Mouse (Mus musculus): ENCODE measurements around the gene Mgam.
"Not testable (repeated sequence)": the region's sequence is repeated elsewhere in the genome, so short reads cannot be mapped to it uniquely, and the experiment has no call there.

Gene Mgam

DNA sequence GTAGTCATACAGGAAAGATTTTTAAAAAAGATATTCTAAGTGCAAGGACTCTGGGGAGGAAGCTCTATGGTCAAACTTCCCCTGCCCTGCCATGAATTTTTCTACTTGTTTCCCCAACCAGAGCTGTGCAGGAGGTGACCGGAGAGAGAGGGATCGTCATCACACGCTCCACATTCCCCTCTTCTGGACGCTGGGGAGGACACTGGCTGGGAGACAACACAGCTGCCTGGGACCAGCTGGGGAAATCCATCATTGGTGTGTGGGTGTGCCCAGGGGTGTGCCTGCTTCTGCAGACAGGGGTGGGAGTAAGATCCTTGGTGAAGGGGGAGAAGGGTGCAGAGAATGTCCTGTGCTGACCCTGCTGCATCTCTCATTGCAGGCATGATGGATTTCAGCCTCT lies 99.9 kb downstream of the Mgam start:
- in situ Hi-C loops (cut with MboI, MseI): not testable (repeated sequence)

DNA sequence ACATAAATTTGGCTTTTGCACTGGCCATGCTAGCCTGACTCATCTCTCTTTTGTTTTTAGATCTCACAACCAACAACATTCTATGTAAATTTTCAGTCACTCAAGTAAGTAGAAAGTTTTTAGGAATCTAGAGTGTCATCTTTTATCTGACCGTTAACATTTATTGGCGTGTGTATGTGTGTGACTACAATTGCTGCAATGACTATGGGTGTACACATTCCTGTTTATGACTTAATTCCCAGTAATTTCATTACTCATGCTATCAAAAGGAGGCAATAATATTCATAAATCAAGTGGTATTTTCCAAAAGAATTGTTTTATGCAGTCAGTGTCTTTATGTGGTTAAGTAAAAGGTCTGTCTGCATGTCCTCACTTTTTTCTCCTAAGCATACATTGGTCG lies 110.9 kb downstream of the Mgam start:
- in situ Hi-C loops (cut with MboI, MseI): no loop called here

DNA sequence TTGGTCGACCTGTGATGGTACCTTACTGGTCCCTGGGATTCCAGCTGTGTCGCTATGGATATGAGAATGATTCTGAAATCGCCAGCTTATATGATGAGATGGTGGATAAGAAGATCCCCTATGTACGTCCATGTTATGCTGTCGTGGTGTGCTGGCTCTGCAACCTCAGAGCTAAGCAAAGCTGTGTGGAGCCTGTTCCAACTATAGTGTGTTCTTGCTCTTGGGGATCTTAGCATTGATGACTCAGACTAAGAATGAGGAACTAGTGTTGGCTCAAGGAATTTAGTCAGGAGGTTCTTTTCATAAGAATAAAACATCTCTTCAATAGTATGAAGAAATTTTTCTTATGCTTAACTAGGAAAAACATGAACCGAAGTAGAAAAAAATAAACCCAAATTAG lies 120.4 kb downstream of the Mgam start:
- in situ Hi-C loops (cut with MboI, MseI): loop anchor here (5.0 kb wide), 1 partner anchor 37 kb away; no protein-coding TSS in a partner anchor

DNA sequence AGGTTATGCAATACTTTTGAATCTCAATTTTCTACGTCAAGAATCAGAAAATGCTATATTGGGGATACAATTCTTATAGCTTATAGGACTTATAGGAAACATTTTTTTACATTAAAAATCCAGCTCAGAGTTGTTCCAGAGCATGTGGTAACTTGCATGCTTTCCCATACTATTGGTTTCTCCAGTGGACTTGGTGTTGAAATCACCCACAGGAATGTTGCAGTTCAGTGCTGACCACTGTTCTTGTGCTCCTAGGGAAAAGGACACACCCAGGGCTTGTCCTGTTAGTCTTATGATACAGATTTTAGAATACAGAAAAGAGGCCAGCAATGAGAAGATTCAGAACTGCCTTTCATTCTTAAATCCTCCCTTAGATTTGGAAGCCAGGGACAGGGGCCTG lies 127.3 kb downstream of the Mgam start:
- in situ Hi-C loops (cut with MboI, MseI): no loop called here

DNA sequence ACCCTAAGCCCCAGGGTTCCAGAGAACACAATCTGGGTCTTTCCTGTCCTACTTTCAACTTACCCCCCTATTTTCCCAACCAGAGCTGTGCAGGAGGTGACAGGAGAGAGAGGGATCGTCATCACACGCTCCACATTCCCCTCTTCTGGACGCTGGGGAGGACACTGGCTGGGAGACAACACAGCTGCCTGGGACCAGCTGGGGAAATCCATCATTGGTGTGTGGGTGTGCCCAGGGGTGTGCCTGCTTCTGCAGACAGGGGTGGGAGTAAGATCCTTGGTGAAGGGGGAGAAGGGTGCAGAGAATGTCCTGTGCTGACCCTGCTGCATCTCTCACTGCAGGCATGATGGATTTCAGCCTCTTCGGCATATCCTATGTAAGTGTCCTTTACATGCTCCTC lies 128.7 kb downstream of the Mgam start:
- in situ Hi-C loops (cut with MboI, MseI): not testable (repeated sequence)

DNA sequence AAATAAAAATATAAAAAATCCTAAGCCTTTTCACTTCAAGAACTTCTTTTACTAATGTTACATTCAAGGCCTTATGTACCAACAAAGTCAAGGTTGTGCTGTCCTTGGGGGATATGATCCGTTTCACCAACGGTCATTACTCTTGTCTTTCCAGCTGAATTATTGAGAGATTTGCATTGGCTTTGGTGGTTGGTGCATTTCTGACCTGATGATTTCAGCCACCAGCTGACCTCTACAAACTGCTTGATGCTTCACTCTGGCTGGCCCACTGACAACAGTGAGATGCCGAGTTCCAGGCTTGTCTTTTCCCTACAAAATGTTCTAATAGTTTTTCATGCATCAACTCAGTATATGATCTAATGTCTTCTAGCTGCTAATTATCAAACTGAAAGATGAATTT lies 146.0 kb downstream of the Mgam start:
- in situ Hi-C loops (cut with MboI, MseI): no loop called here

DNA sequence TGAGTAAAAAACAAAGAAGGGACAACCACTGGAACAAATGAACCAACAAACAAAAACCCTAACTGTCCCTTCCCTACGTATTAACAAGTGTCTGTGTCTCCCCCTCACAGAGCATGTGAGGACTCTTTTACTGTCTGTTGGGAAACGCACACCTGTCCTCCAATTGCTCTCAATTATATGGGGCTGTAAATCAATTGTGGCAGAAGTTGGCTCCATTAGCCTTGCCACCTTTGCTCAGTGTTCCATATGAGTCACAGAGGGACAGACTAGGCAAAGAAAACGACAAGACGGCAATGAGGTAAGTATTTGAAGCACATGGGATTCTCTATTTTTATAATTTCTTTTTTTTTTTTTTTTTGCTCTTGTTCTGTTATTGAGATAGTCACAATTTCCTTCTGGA lies 149.8 kb downstream of the Mgam start:
- in situ Hi-C loops (cut with MboI, MseI): no loop called here

DNA sequence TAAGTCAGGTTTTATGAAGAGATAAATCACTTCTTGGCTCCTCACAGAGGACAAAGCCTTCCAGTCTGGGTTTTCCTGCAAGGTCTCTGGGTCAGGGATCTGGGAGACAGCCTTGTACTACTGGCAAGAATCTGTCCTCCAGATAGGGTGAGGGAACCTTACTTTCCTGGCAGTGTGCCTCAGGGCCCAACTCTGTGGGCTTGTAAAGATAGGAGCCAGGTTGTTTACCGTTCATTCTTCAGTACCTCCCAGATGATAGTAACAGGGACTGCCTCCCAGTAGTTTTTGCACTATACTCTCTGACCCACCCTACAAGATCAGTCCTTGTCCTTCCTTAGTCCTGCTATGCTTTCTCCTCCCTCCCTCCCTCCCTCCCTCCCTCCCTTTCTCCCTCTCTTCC lies 155.0 kb downstream of the Mgam start:
- in situ Hi-C loops (cut with MboI, MseI): no loop called here

DNA sequence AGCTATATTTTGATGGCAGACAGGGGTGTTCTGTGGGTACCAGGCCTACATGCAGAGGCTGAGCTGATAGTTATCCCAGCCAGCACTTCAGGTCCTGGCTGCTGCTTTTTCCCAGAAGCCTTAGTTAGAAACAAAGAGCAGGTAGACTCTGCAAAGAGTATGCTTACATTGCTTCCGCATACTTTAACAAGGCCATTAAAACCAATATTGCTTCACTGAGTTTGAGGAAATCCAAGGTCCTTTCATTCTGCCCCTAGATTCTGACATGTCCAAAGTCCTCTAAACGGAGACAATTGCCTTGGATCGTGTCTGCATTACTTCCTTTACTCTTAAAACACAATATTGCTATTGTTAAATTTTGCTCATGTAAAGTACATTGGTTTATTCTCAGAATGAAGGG lies 155.7 kb downstream of the Mgam start:
- in situ Hi-C loops (cut with MboI, MseI): no loop called here

DNA sequence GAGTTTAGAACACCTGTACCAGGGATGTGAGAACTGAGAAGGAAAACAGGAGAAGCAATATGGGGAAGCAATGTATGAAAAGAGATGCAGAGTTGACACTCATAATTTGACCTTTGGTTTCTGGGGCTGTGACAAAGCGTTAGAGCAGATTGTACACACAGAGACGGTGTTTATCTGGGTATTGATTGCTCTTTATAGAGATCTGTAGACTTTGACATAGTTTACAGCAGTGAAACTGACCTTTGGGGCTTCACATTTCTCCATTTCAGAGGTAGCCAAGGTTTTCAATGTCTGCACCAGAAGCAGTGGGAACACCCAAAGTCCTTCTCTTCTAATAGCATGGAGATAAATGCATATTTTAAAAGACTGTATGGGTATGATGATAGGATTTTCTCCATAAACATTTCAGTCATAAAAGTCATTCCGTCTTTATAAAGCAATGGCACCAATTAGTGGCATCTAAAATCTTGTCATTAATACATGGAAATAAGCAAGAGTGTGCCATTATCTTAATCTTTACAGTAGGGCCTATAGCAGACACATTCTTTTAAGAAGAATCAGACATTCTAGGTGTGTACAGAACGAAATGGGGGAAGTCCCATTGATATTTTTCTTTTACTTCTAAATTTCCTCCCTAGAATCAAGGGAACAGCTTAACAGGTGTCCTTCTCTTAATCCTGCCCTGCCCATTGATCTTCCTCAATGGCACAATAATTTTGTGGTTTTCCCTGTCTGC lies 166.6 kb downstream of the Mgam start:
- in situ Hi-C loops (cut with MboI, MseI): no loop called here

DNA sequence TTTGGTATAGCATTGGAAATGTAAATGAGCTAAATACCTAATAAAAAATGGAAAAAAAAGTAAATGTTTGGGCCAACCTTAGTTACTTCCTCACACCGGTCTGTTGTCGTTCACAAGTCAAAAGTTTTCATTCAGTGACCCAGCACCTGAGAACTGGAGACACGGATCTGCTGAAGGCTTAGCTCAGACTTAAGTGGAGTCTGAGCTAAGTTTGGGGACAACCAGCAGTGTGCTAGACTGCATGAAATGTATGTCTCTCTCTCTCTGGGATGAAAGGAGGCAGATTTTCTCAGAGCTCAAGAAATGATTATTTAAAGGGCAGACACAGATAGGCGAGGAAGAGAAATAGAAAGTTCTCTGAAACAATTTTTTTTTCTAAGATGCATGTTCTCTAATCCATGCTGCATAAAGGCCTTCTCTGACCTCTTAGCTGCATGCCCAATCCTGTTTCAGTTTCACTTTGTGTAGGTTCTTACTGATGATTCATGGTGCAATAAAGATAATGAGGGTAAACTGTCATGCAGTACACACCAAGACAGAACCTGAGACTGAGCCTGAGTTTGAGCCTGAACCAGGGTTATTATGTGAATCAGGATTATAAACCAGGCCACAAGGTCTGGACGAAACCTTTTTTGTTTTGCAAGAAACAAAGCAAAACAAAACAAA lies 189.7 kb downstream of the Mgam start:
- in situ Hi-C loops (cut with MboI, MseI): no loop called here

Measured in T-helper 2 cell (primary cell).